Mouse (Mus musculus) MEL (cell line): ENCODE data around the gene Borcs8. TPM values are rescaled to one million over a fixed set of nuclear protein-coding genes. Genes with fewer than 3 reads are reported as not detected.

ENCODE experiments used
- DNase-seq: peaks from one replicate; pipeline ENCODE4 v3.0.0; 2011; ENCODE audit warnings: low read depth, low spot score
- H3K27ac ChIP-seq: 2 replicates; pipeline ENCODE4 v1.5.1; 2012; ENCODE audit warnings: low read depth, mild to moderate bottlenecking, control low read depth, low read length, moderate library complexity; ENCODE audit not compliant: control insufficient read depth
- H3K27me3 ChIP-seq, 2 experiments: fragments of 150-350 bp in 1 of 2; sonication (generic) in 1 of 2; 2 replicates each; pipeline ENCODE4 v1.6.1; 2012; ENCODE audit warnings: low read length in 2 of 2, mild to moderate bottlenecking in 2 of 2, improper control_type of control experiment in 1 of 2, moderate library complexity in 1 of 2; ENCODE audit not compliant: insufficient read depth in 2 of 2, control insufficient read depth in 1 of 2
- H3K36me3 ChIP-seq, 2 experiments: 2 replicates each; pipeline ENCODE4 v1.6.1; 2012 to 2014; ENCODE audit warnings: low read length in 2 of 2, improper control_type of control experiment in 1 of 2, inconsistent platforms in 1 of 2, mild to moderate bottlenecking in 1 of 2; ENCODE audit not compliant: insufficient read depth in 2 of 2, control insufficient read depth in 1 of 2
- H3K4me1 ChIP-seq, 2 experiments: fragments of 150-350 bp in 1 of 2; sonication (generic) in 1 of 2; 2 replicates each; pipeline ENCODE4 v1.6.1; 2012; ENCODE audit warnings: low read length in 2 of 2, improper control_type of control experiment in 1 of 2, mild to moderate bottlenecking in 1 of 2; ENCODE audit not compliant: insufficient read depth in 2 of 2, control insufficient read depth in 1 of 2
- H3K4me3 ChIP-seq, 2 experiments: fragments of 150-350 bp in 1 of 2; sonication (generic) in 1 of 2; 2 replicates each; pipeline ENCODE4 v1.5.1; 2012; ENCODE audit warnings: low read depth in 2 of 2, low read length in 2 of 2, mild to moderate bottlenecking in 2 of 2, moderate library complexity in 2 of 2, control low read depth in 1 of 2, improper control_type of control experiment in 1 of 2; ENCODE audit not compliant: control insufficient read depth in 1 of 2, insufficient read depth in 1 of 2
- H3K79me2 ChIP-seq: 2 replicates; pipeline ENCODE4 v1.6.1; 2012; ENCODE audit warnings: mild to moderate bottlenecking, low read length, moderate library complexity; ENCODE audit not compliant: control insufficient read depth, poor library complexity, insufficient read depth
- H3K9ac ChIP-seq: 2 replicates; pipeline ENCODE4 v1.6.1; 2012; ENCODE audit warnings: low read depth, mild to moderate bottlenecking, control low read depth, low read length, moderate library complexity; ENCODE audit not compliant: control insufficient read depth, poor library complexity, severe bottlenecking
- H3K9me3 ChIP-seq: fragments of 150-350 bp; sonication (generic); replicated peaks from 2 replicates; pipeline ENCODE4 v1.6.1; 2012; ENCODE audit warnings: mild to moderate bottlenecking, low read length, improper control_type of control experiment, moderate library complexity; ENCODE audit not compliant: insufficient read depth
- BHLHE40 ChIP-seq: IDR thresholded peaks from 2 replicates; pipeline ENCODE4 v1.6.1; 2012; ENCODE audit warnings: low read depth, mild to moderate bottlenecking, inconsistent platforms, low read length, improper control_type of control experiment, borderline replicate concordance
- CHD2 ChIP-seq: IDR thresholded peaks from 2 replicates; pipeline ENCODE4 v1.6.1; 2011; ENCODE audit warnings: low read length, improper control_type of control experiment
- CTCF ChIP-seq, 3 experiments: IDR thresholded peaks in 2 of 3; conservative IDR thresholded peaks in 1 of 3; 2 replicates each; pipeline ENCODE4 v1.5.1; 2011 to 2012; ENCODE audit warnings: low read length in 3 of 3, low read depth in 2 of 3, mild to moderate bottlenecking in 2 of 3, improper control_type of control experiment in 1 of 3, inconsistent platforms in 1 of 3, mixed read lengths in 1 of 3, moderate library complexity in 1 of 3; ENCODE audit not compliant: control insufficient read depth in 1 of 3, insufficient read depth in 1 of 3, poor library complexity in 1 of 3, severe bottlenecking in 1 of 3
- EP300 ChIP-seq, 2 experiments: IDR thresholded peaks; 2 replicates each; pipeline ENCODE4 v1.6.1; 2011; ENCODE audit warnings: improper control_type of control experiment in 2 of 2, low read length in 2 of 2, low read depth in 1 of 2, mild to moderate bottlenecking in 1 of 2
- GABPA ChIP-seq: IDR thresholded peaks from 2 replicates; pipeline ENCODE4 v1.6.1; 2012; ENCODE audit warnings: low read depth, mild to moderate bottlenecking, inconsistent platforms, low read length, improper control_type of control experiment, moderate library complexity
- GATA1 ChIP-seq: IDR thresholded peaks from 2 replicates; pipeline ENCODE4 v1.6.1; 2011; ENCODE audit warnings: low read depth, low read length, improper control_type of control experiment
- HCFC1 ChIP-seq: IDR thresholded peaks from 2 replicates; pipeline ENCODE4 v1.6.1; 2012; ENCODE audit warnings: low read depth, mild to moderate bottlenecking, inconsistent platforms, low read length, improper control_type of control experiment, moderate library complexity
- JUND ChIP-seq: IDR thresholded peaks from 2 replicates; pipeline ENCODE4 v1.6.1; 2011; ENCODE audit warnings: low read depth, mild to moderate bottlenecking, improper control_type of control experiment, low read length
- KAT2A ChIP-seq: conservative IDR thresholded peaks from 2 replicates; pipeline ENCODE4 v1.6.1; 2012; ENCODE audit warnings: low read depth, low read length, improper control_type of control experiment, inconsistent platforms
- MAFK ChIP-seq: IDR thresholded peaks from 2 replicates; pipeline ENCODE4 v1.6.1; 2011; ENCODE audit warnings: low read depth, mild to moderate bottlenecking, low read length, improper control_type of control experiment, borderline replicate concordance
- MAZ ChIP-seq: IDR thresholded peaks from 2 replicates; pipeline ENCODE4 v1.6.1; 2012; ENCODE audit warnings: low read depth, mild to moderate bottlenecking, inconsistent platforms, low read length, improper control_type of control experiment
- MEF2A ChIP-seq: IDR thresholded peaks from 2 replicates; pipeline ENCODE4 v1.6.1; 2014; ENCODE audit warnings: low read depth, mild to moderate bottlenecking, inconsistent platforms, low read length, improper control_type of control experiment; ENCODE audit not compliant: poor library complexity, insufficient replicate concordance, severe bottlenecking; ENCODE audit errors: extremely low read depth
- MXI1 ChIP-seq: IDR thresholded peaks from 2 replicates; pipeline ENCODE4 v1.6.1; 2011; ENCODE audit warnings: mild to moderate bottlenecking, low read depth, low read length, improper control_type of control experiment
- NRF1 ChIP-seq: IDR thresholded peaks from 2 replicates; pipeline ENCODE4 v1.6.1; 2014; ENCODE audit warnings: low read depth, mild to moderate bottlenecking, inconsistent platforms, low read length, improper control_type of control experiment, moderate library complexity; ENCODE audit not compliant: poor library complexity, insufficient read depth, severe bottlenecking
- POLR2A ChIP-seq, 2 experiments: IDR thresholded peaks; 2 replicates each; pipeline ENCODE4 v1.6.1; 2011 to 2012; ENCODE audit warnings: low read length in 2 of 2, mild to moderate bottlenecking in 2 of 2, control low read depth in 1 of 2, improper control_type of control experiment in 1 of 2, low read depth in 1 of 2, moderate library complexity in 1 of 2; ENCODE audit not compliant: control insufficient read depth in 1 of 2, insufficient read depth in 1 of 2, poor library complexity in 1 of 2
- RAD21 ChIP-seq: IDR thresholded peaks from 2 replicates; pipeline ENCODE4 v1.6.1; 2011; ENCODE audit warnings: mild to moderate bottlenecking, low read depth, low read length, improper control_type of control experiment
- SIN3A ChIP-seq: IDR thresholded peaks from 2 replicates; pipeline ENCODE4 v1.6.1; 2012; ENCODE audit warnings: low read length, improper control_type of control experiment, inconsistent platforms
- TBP ChIP-seq: IDR thresholded peaks from 2 replicates; pipeline ENCODE4 v1.8.0; 2011; ENCODE audit warnings: low read depth, low read length, improper control_type of control experiment
- UBTF ChIP-seq: IDR thresholded peaks from 2 replicates; pipeline ENCODE4 v1.6.1; 2012; ENCODE audit warnings: low read depth, mild to moderate bottlenecking, inconsistent platforms, low read length, improper control_type of control experiment, moderate library complexity, borderline replicate concordance; ENCODE audit not compliant: insufficient read depth
- USF1 ChIP-seq: IDR thresholded peaks from 2 replicates; pipeline ENCODE4 v1.6.1; 2014; ENCODE audit warnings: low read depth, mild to moderate bottlenecking, inconsistent platforms, low read length, improper control_type of control experiment, moderate library complexity
- ZKSCAN1 ChIP-seq: IDR thresholded peaks from 2 replicates; pipeline ENCODE4 v1.6.1; 2012; ENCODE audit warnings: low read depth, mild to moderate bottlenecking, inconsistent platforms, low read length, improper control_type of control experiment, moderate library complexity
- ZMIZ1 ChIP-seq: IDR thresholded peaks from 2 replicates; pipeline ENCODE4 v1.6.1; 2012; ENCODE audit warnings: low read depth, mild to moderate bottlenecking, inconsistent platforms, low read length, improper control_type of control experiment, moderate library complexity
- ZNF384 ChIP-seq: IDR thresholded peaks from 2 replicates; pipeline ENCODE4 v1.6.1; 2012; ENCODE audit warnings: low read depth, mild to moderate bottlenecking, inconsistent platforms, low read length, improper control_type of control experiment
- polyA plus RNA-seq, 2 experiments: library from polyadenylated mRNA; stranded (reverse) in 1 of 2; unstranded in 1 of 2; fragments of >175 nt in 1 of 2; fragments of >200 nt in 1 of 2; gene quantifications; 2 replicates each; pipeline versions ENCODE4 v1.2.1 to v1.2.4; 2012; ENCODE audit warnings: low replicate concordance in 2 of 2, low read depth in 1 of 2; ENCODE audit not compliant: insufficient read length in 2 of 2, insufficient read depth in 1 of 2, missing spikeins in 1 of 2
- total RNA-seq: library from RNA; depleted of rRNA; stranded (reverse); fragments of 300-350 nt; gene quantifications from 2 replicates; pipeline ENCODE4 v1.2.3, GENCODE M21; 2012

Borcs8 gene
- total and polyA plus RNA-seq, 3 experiments = 49.5 to 73.0 TPM; not detected in 1

- DNase-seq = no peak
- Histone ChIP-seq H3K4me1 (peaks cover 2 to 18% of the 10 kb centered on the region in 2 experiments), H3K27ac (no peak overlapping the region), H3K9ac (no peak overlapping the region), H3K4me3 (no peak overlapping the region), H3K79me2 (no peaks in the 10 kb centered on the region; the same call in 1 of the 2 replicates), H3K36me3 (peaks cover 0 to 9% of the 10 kb centered on the region in 2 experiments; a peak in 2 of 4 replicates), H3K9me3 (no peaks in the 10 kb centered on the region), H3K27me3 (no peaks in the 10 kb centered on the region)
- TF ChIP-seq NRF1 = no peak
- no peak for TF ChIP-seq BHLHE40
- TF ChIP-seq CHD2 = no peak
- TF ChIP-seq JUND = no peak
- TF ChIP-seq USF1 = no peak
- no peak for TF ChIP-seq MEF2A
- TF ChIP-seq EP300 (IDR thresholded peaks at IDR 0.05; ENCODE audit: low read depth in 1 of 2, low read length in 2 of 2) = no peak
- no peak for TF ChIP-seq MAFK
- TF ChIP-seq UBTF = no peak
- TF ChIP-seq ZMIZ1 = no peak
- no peak for TF ChIP-seq TBP
- TF ChIP-seq RAD21 = no peak
- TF ChIP-seq KAT2A = no peak
- no peak for TF ChIP-seq POLR2A (IDR thresholded peaks at IDR 0.05; ENCODE audit: control insufficient read depth in 1 of 2, insufficient read depth in 1 of 2, low read depth in 1 of 2, low read length in 2 of 2, poor library complexity in 1 of 2)
- TF ChIP-seq MXI1 = no peak
- TF ChIP-seq ZKSCAN1 = no peak
- no peak for TF ChIP-seq GABPA
Observed at GRCm38 (mm10) chr8:70160015-70160414, 20.7 kb downstream of the Borcs8 start.

GRCm38 (mm10) chr8:70163316-70163715, 24.0 kb downstream of the Borcs8 start:
- peaks cover 2 to 13% of the 10 kb centered on the region in 2 experiments; a peak in 3 of 4 replicates for H3K4me1 ChIP-seq
- H3K79me2 ChIP-seq = no peaks in the 10 kb centered on the region; the same call in 1 of the 2 replicates
- peaks cover 0 to 9% of the 10 kb centered on the region in 2 experiments; a peak in 2 of 4 replicates for H3K36me3 ChIP-seq
- H3K27me3 ChIP-seq = no peaks in the 10 kb centered on the region
- no peaks in the 10 kb centered on the region for H3K9me3 ChIP-seq
- no peak overlapping the region for H3K9ac ChIP-seq
- no peak for DNase-seq
- TF ChIP-seq CTCF (IDR thresholded peaks at IDR 0.05 in 2 of 3, conservative IDR thresholded peaks at IDR 0.05 in 1 of 3; ENCODE audit: control insufficient read depth in 1 of 3, insufficient read depth in 1 of 3, low read depth in 2 of 3, low read length in 3 of 3, poor library complexity in 1 of 3, severe bottlenecking in 1 of 3) (no peak), ZMIZ1 (no peak), SIN3A (no peak), MAZ (no peak), ZNF384 (no peak), HCFC1 (no peak), ZKSCAN1 (no peak), KAT2A (no peak), GATA1 (no peak)
- no peak overlapping the region for H3K27ac ChIP-seq
- H3K4me3 ChIP-seq = no peak overlapping the region
